Mouse (Mus musculus) C2C12 (cell line): ENCODE results near the gene Sec24c.

Experiments used
- CEBPB ChIP-seq: IDR thresholded peaks from one replicate; pipeline ENCODE4 v1.6.1; 2011; ENCODE audit warnings: low read depth, mild to moderate bottlenecking, control low read depth, moderate library complexity
- CTCF ChIP-seq: IDR thresholded peaks from one replicate; pipeline ENCODE4 v1.5.1; 2011; ENCODE audit not compliant: control insufficient read depth, insufficient read depth, insufficient read length

DNA sequence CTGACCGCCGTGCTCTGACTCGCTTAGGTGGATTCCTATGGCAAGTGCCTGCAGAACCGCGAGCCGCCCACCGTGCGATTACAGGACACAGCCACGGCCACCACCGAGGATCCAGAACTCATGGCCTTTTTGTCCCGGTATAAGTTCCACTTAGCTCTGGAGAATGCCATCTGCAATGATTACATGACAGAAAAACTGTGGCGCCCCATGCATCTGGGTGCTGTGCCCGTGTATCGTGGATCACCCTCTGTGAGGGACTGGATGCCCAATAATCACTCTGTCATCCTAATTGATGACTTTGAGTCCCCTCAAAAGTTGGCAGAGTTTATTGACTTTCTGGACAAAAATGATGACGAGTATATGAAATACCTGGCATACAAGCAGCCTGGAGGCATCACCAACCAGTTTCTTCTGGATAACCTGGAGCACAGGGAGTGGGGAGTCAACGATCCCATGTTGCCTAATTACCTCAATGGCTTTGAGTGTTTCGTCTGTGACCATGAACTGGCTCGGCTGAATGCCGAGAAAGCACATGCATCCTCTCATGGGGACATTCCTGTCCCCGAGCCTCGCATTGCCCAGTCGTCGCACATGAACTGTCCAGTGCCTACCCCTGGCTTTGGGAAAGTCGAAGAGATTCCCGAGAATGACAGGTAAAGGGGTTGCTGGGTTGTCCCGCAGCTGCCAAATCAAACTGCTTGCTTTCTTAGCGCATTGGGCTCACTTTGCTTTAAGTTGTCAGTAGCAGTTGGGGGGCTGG lies 21.8 kb downstream of the Sec24c start:
- no peak for TF ChIP-seq CTCF
- no peak for TF ChIP-seq CEBPB
